Mouse (Mus musculus) brain, embryonic 14.5 days (tissue): ENCODE measurements around the gene Kbtbd13.

Source experiments
- CTCF ChIP-seq: fragments of 200-500 bp; IDR thresholded peaks from 2 replicates; pipeline ENCODE4 v1.5.1; 2012; ENCODE audit warnings: inconsistent platforms, mild to moderate bottlenecking, moderate library complexity, borderline replicate concordance; ENCODE audit not compliant: insufficient read depth, insufficient read length; ENCODE audit errors: extremely low read depth
- POLR2A ChIP-seq: fragments of 200-500 bp; IDR thresholded peaks from 2 replicates; pipeline ENCODE4 v1.6.1; 2012; ENCODE audit warnings: mild to moderate bottlenecking, inconsistent platforms, borderline replicate concordance; ENCODE audit not compliant: poor library complexity, insufficient read depth, insufficient read length, severe bottlenecking; ENCODE audit errors: extremely low read depth

GRCm38 (mm10) chr9:65398279-65398678 is 6.8 kb upstream of the Kbtbd13 start, which contains the start of gene Rasl12:
- TF ChIP-seq POLR2A (peak; percentile 33; the same call in 1 of the 2 replicates), CTCF (no peak)
